Mouse (Mus musculus) heart, embryonic 13.5 days (tissue): ENCODE results near the gene Psmg4. TPM values are rescaled to one million over a fixed set of nuclear protein-coding genes. Genes with fewer than 3 reads are reported as not detected.

ENCODE experiments used
- ATAC-seq: fragments of 200-750 bp; cut with Nextera tagmentation; 2 replicates; pipeline ENCODE4 v1.8.0; 2017; ENCODE audit warnings: moderate TSS enrichment; ENCODE audit not compliant: insufficient number of reproducible peaks, low FRiP score, low TSS enrichment; ENCODE audit errors: extremely low read depth
- H3K27ac ChIP-seq: fragments of 300-500 bp; sonication (generic); replicated peaks from 2 replicates; pipeline ENCODE4 v1.5.1; 2015; ENCODE audit warnings: moderate library complexity, mild to moderate bottlenecking, inconsistent platforms
- H3K27me3 ChIP-seq: fragments of 300-500 bp; sonication (generic); replicated peaks from 2 replicates; pipeline ENCODE4 v1.6.1; 2015; ENCODE audit warnings: mild to moderate bottlenecking, inconsistent platforms
- H3K36me3 ChIP-seq: fragments of 300-500 bp; sonication (generic); 2 replicates; pipeline ENCODE4 v1.6.1; 2015; ENCODE audit warnings: mild to moderate bottlenecking, inconsistent platforms
- H3K4me1 ChIP-seq: fragments of 300-500 bp; sonication (generic); 2 replicates; pipeline ENCODE4 v1.6.1; 2015; ENCODE audit warnings: inconsistent platforms
- H3K4me2 ChIP-seq: fragments of 300-500 bp; sonication (generic); 2 replicates; pipeline ENCODE4 v1.6.1; 2015; ENCODE audit warnings: inconsistent platforms, mild to moderate bottlenecking, moderate library complexity
- H3K4me3 ChIP-seq: fragments of 300-500 bp; sonication (generic); 2 replicates; pipeline ENCODE4 v1.5.1; 2015; ENCODE audit warnings: moderate library complexity, mild to moderate bottlenecking, inconsistent platforms
- H3K9ac ChIP-seq: fragments of 300-500 bp; sonication (generic); 2 replicates; pipeline ENCODE4 v1.6.1; 2015; ENCODE audit warnings: inconsistent platforms, mild to moderate bottlenecking, moderate library complexity
- H3K9me3 ChIP-seq: fragments of 300-500 bp; sonication (generic); 2 replicates; pipeline ENCODE4 v1.6.1; 2016; ENCODE audit warnings: inconsistent platforms
- WGBS: fragments of 180-500 bp; shearing (Covaris S2); methylation state at CpG from one replicate; pipeline ENCODE4 v1.1.7; 2015; ENCODE audit warnings: mixed read lengths; 5-methylcytosine and 5-hydroxymethylcytosine counted together
- polyA plus RNA-seq: library from polyadenylated mRNA; unstranded; fragments of >200 nt; fragmentation: Nextera tagmentation; extraction: Ambion mirVana; gene quantifications from 2 replicates; pipeline ENCODE4 v1.2.1, GENCODE M21; 2015

Gene Psmg4
- 65.3 and 81.5 TPM in 2 replicates for polyA plus RNA-seq

DNA sequence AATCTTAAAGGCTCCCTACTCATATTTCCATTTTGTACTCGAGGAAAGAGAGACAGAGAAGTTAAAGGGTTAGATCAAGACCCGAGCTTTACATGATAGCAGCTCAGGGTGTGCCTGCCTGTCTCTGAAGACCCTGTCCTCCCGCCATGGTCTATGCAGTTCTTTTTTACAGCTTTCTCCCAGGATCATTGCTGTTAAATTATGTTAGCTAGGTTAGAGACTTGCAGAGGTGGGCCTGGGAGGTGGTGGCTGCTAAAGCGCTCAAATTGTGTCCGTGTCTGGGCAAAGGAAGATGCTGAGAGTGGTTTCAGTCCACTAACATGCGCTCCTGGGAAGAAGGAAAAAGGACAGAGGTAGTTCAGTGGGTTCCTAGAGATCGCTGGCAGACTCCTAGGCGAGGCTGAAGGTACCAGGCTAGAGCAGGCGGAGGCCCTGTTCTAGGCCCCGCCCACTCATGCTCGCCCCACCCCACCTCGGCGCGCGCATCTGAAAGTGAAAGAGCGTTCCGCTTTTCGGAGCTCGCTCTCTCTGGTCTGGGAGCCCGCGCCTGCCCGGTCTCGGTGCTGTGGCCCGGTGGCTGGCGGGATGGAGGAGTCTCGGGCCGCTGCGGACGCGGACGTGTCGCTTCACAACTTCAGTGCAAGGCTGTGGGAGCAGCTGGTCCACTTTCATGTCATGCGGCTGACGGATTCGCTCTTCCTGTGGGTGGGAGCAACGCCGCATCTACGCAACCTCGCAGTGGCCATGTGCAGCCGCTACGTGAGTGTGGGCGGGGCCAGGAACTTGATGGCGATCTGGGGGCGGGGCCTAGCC lies at the start of gene Psmg4:
Psmg4 (plus strand) TSS at position 474 of the 813 bp plus-strand sequence.
- Histone ChIP-seq H3K36me3 (peaks cover 10% of the 10 kb centered on the region), H3K9me3 (no peaks in the 10 kb centered on the region), H3K4me3 (peak within 1 kb of the TSS; percentile 78), H3K9ac (peak within 1 kb of the TSS; percentile 85), H3K27me3 (no peaks in the 10 kb centered on the region), H3K4me2 (peak within 1 kb of the TSS; percentile 72), H3K4me1 (peaks cover 21% of the 10 kb centered on the region), H3K27ac (peak within 1 kb of the TSS; percentile 93)
- 3% methylated on average over 44 of the region's 44 CpGs for WGBS
- peak; percentile 85 for ATAC-seq

DNA sequence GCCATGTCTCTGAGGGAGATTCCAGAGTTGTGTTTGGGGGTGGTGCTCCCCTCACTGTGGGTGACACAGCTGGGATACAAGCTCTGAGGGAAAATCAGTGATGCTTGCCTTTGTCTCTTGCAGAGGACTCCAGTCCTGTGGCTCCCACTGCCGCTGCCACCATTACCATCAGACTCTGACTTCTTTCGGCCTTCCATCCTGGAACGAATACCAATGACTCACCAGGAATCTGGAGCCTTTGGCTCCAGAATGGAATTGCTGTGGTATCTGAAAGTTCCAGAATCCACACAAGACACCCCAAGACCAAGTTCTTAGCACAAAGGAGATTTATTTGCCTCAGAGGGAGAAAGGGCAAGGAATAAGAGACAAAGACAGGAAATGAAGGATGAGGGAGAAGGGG lies 49.7 kb upstream of the Psmg4 start:
- Histone ChIP-seq H3K4me2 (no peak overlapping the region), H3K27ac (no peak overlapping the region), H3K27me3 (no peaks in the 10 kb centered on the region), H3K36me3 (no peaks in the 10 kb centered on the region), H3K4me3 (no peak overlapping the region), H3K9me3 (no peaks in the 10 kb centered on the region), H3K9ac (no peak overlapping the region), H3K4me1 (no peaks in the 10 kb centered on the region)
- ATAC-seq: no peak
- WGBS: 71% methylated on average over 3 of the region's 3 CpGs

- no peak for ATAC-seq
- Histone ChIP-seq H3K4me2 (no peak overlapping the region), H3K4me1 (peaks cover 6% of the 10 kb centered on the region), H3K36me3 (no peaks in the 10 kb centered on the region), H3K27ac (no peak overlapping the region), H3K4me3 (no peak overlapping the region), H3K9me3 (no peaks in the 10 kb centered on the region), H3K27me3 (no peaks in the 10 kb centered on the region), H3K9ac (no peak overlapping the region)
- 88% methylated on average over 4 of the region's 4 CpGs for WGBS
Observed at GRCm38 (mm10) chr13:34114654-34115053, 48.1 kb upstream of the Psmg4 start.

DNA sequence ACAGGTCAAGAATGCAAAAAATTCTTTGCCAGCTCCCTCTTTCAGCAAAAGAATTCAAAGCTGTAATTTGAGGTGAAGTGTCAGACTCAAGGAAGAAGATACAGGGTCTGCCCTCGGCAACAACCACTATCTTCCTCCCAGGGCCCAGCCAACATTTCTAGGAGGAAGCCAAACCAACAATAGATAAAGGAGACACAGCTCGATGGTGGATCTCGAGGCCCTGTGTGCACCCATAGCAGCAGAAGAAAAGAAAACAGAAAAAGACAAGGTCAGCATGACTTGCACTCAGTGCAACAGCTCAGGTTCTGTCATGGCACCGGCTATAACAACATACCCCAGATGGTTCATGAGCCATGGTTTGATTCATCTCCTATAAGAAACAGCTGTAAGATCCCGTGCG lies 46.3 kb upstream of the Psmg4 start:
- no peak overlapping the region for H3K4me2 ChIP-seq
- WGBS: 58% methylated on average over 6 of the region's 6 CpGs
- peaks cover 6% of the 10 kb centered on the region for H3K4me1 ChIP-seq
- H3K4me3 ChIP-seq: no peak overlapping the region
- no peaks in the 10 kb centered on the region for H3K27me3 ChIP-seq
- H3K9ac ChIP-seq: no peak overlapping the region
- no peak overlapping the region for H3K27ac ChIP-seq
- no peaks in the 10 kb centered on the region for H3K36me3 ChIP-seq
- ATAC-seq: no peak
- H3K9me3 ChIP-seq: no peaks in the 10 kb centered on the region

DNA sequence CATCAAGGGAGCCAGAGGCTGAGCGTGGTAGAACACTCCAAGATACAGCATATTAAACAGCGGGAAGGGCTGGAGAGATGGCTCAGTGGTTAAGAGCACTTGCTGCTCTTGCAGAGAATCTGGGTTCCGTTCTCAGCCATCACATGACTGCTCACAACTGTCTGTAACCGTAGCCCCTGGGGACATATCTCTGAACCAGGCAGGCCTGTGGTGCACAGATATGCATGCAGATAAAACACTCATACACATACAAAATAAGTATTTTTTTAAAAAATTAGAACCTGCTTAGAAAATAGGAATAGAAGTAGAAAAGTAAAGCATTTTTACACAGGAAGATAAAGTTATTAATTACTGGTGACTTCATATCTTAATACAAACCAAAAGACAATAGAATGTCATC lies 43.9 kb upstream of the Psmg4 start:
- Histone ChIP-seq H3K9me3 (no peaks in the 10 kb centered on the region), H3K27me3 (no peaks in the 10 kb centered on the region), H3K4me3 (no peak overlapping the region), H3K4me1 (peaks cover 6% of the 10 kb centered on the region), H3K4me2 (no peak overlapping the region), H3K36me3 (no peaks in the 10 kb centered on the region), H3K9ac (no peak overlapping the region), H3K27ac (no peak overlapping the region)
- ATAC-seq: no peak
- WGBS: 51% methylated on average over 4 of the region's 4 CpGs

- no peak for ATAC-seq
- Histone ChIP-seq H3K4me1 (peaks cover 6% of the 10 kb centered on the region), H3K36me3 (no peaks in the 10 kb centered on the region), H3K4me3 (no peak overlapping the region), H3K4me2 (no peak overlapping the region), H3K9me3 (no peaks in the 10 kb centered on the region), H3K27me3 (no peaks in the 10 kb centered on the region), H3K9ac (no peak overlapping the region), H3K27ac (no peak overlapping the region)
- 63% methylated on average over 4 of the region's 4 CpGs for WGBS
Observed at GRCm38 (mm10) chr13:34119406-34119805, 43.4 kb upstream of the Psmg4 start.

- no peak overlapping the region for H3K27ac ChIP-seq
- H3K27me3 ChIP-seq: no peaks in the 10 kb centered on the region
- H3K36me3 ChIP-seq: peaks cover 9% of the 10 kb centered on the region; the same call in 1 of the 2 replicates
- peaks cover 7% of the 10 kb centered on the region for H3K4me1 ChIP-seq
- H3K9ac ChIP-seq: no peak overlapping the region
- H3K4me2 ChIP-seq: no peak overlapping the region
- H3K4me3 ChIP-seq: no peak overlapping the region
- no peaks in the 10 kb centered on the region for H3K9me3 ChIP-seq
- 86% methylated on average over 2 of the region's 2 CpGs for WGBS
- ATAC-seq: no peak
Observed at GRCm38 (mm10) chr13:34120536-34120935, 42.2 kb upstream of the Psmg4 start.

DNA sequence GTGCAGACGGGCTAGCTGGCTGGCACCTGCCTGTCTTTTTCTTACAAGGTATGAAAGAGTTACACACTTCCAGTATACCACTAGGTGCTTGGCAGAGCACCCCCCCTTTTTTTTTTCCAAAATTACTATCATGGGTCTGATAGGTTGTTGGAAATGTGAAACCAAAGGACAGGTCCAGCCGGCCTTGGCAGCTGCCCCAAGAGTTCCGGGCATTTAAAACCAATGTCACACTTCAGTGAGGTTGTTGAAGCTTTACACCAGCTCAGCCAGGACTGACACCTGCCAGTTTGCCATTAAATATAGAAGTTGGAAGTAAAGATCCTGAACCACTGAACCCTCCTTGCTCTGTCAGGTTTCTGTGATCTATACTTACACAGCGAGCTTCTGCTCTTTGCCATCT lies 37.1 kb upstream of the Psmg4 start:
- Histone ChIP-seq H3K27me3 (no peaks in the 10 kb centered on the region), H3K4me2 (no peak overlapping the region), H3K36me3 (peaks cover 26% of the 10 kb centered on the region), H3K9me3 (no peaks in the 10 kb centered on the region), H3K9ac (no peak overlapping the region), H3K4me1 (peaks cover 24% of the 10 kb centered on the region), H3K27ac (no peak overlapping the region), H3K4me3 (no peak overlapping the region)
- WGBS: 64% methylated on average over 4 of the region's 4 CpGs
- ATAC-seq: no peak

GRCm38 (mm10) chr13:34128276-34129114 lies 34.3 kb upstream of the Psmg4 start:
- peak overlapping the region; percentile 77 for H3K4me3 ChIP-seq
- peaks cover 26% of the 10 kb centered on the region for H3K36me3 ChIP-seq
- H3K9ac ChIP-seq: 0 out of 2 replicates have a peak overlapping the region, but pooled peaks have one; percentile 16
- ATAC-seq: no peak
- H3K9me3 ChIP-seq: no peaks in the 10 kb centered on the region
- H3K27ac ChIP-seq: no peak overlapping the region
- H3K4me2 ChIP-seq: peak overlapping the region; percentile 86
- WGBS: 71% methylated on average over 9 of the region's 9 CpGs
- H3K27me3 ChIP-seq: peaks cover 13% of the 10 kb centered on the region
- peaks cover 49% of the 10 kb centered on the region for H3K4me1 ChIP-seq

DNA sequence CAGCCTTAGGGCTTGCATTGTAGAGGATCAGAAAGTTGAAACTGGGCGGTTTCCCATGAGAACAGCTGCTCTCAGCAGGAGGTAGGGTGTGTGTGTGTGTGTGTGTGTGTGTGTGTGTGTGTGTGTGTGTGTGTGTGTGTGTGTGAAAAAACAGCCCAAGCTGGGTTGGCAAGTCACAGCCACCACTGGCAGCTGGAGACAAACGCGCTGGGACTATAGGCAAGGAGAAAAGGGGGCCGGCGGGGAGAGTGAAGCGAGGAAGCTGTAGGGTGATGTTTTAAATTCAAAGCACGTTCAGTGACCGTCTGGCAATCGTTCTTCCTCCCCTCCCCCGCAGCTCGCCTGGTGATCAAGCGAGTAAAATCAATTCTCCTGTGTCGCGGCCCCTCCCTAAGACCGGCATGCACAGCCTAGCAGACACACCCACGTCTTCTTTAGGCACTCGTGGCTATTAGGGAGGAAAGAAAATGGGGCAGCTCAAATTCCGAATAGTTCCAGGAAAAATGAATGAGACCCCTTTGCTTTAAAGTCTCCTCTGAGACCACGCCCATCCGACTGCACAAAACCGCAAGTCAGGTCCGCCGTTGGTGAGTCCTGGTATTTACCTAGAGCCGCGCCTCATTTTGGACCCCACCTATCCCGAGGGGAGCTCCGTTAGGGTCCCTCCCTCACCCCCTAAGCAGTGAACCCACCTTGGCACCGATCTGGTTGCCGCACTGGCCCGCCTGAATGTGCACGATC lies 33.1 kb upstream of the Psmg4 start:
- peaks cover 25% of the 10 kb centered on the region for H3K27me3 ChIP-seq
- WGBS: 2% methylated on average over 30 of the region's 31 CpGs

DNA sequence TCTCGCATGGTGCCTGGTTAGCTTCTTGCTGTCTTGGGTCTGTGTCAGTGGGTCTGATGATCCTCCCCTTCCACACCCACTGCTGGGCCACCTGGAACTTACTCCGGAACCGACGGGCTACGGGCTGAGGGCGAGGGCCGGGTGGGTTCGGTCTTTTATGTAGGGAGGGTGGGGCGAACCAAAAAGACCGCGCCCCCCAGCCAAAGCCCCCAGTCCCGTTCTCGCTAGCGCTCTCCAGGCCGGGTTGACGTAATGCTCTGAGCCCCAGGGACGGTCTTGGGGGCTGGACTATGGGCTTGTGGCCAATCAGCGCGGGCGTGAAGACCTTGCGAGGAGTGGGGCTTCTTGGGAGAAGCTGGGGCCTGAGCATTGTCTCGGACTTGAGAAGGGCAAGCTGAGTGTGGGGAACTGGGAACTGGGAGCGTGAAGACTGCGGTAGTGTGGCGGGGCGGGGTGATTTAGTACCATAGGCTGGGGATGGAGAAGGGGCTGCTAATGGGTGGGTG lies 32.5 kb upstream of the Psmg4 start, which contains the start of gene Tubb2b:
Tubb2b (minus strand) TSS at position 241 of the 506 bp plus-strand sequence.
- Histone ChIP-seq H3K27ac (peak within 1 kb of the TSS; percentile 94), H3K36me3 (peaks cover 18% of the 10 kb centered on the region), H3K9me3 (no peaks in the 10 kb centered on the region), H3K4me3 (peak within 1 kb of the TSS; percentile 77), H3K27me3 (peaks cover 31% of the 10 kb centered on the region), H3K4me1 (peaks cover 54% of the 10 kb centered on the region), H3K9ac (peak within 1 kb of the TSS; percentile 87), H3K4me2 (peak within 1 kb of the TSS; percentile 86)
- whole genome bisulfite sequencing: under 1% methylated on average over 26 of the region's 26 CpGs
- peak; percentile 77 for ATAC-seq

More for the DNA sequence above, 33.1 kb upstream of the Psmg4 start:
- H3K36me3 ChIP-seq: peaks cover 23% of the 10 kb centered on the region
- no peaks in the 10 kb centered on the region for H3K9me3 ChIP-seq
- H3K27ac ChIP-seq: peak overlapping the region; percentile 94
- peak overlapping the region; percentile 77 for H3K4me3 ChIP-seq
- peaks cover 54% of the 10 kb centered on the region for H3K4me1 ChIP-seq
- H3K9ac ChIP-seq: peak overlapping the region; percentile 87
- peak; percentile 14; the same call in 1 of the 2 replicates for ATAC-seq
- peak overlapping the region; percentile 86 for H3K4me2 ChIP-seq
